Mouse (Mus musculus) layer of hippocampus, postnatal 14 days (tissue): Measurements from ENCODE around the gene Kcnd3. TPM values are rescaled to one million over a fixed set of nuclear protein-coding genes. Genes with fewer than 3 reads are reported as not detected.
"Not testable (repeated sequence)": the region's sequence is repeated elsewhere in the genome, so short reads cannot be mapped to it uniquely, and the experiment has no call there.

Experiments used
- DNase-seq, 2 experiments: peaks; one replicate each; pipeline ENCODE4 v3.0.0; 2021 to 2022; ENCODE audit warnings: low spot score in 2 of 2, mixed read lengths in 1 of 2
- total RNA-seq, 2 experiments: library from RNA; stranded (reverse); gene quantifications; 2 replicates each; pipeline ENCODE4 v1.2.3; 2021

Gene Kcnd3
- total RNA-seq, 2 experiments from 2014 or later = 46.4 to 49.8 TPM

DNA sequence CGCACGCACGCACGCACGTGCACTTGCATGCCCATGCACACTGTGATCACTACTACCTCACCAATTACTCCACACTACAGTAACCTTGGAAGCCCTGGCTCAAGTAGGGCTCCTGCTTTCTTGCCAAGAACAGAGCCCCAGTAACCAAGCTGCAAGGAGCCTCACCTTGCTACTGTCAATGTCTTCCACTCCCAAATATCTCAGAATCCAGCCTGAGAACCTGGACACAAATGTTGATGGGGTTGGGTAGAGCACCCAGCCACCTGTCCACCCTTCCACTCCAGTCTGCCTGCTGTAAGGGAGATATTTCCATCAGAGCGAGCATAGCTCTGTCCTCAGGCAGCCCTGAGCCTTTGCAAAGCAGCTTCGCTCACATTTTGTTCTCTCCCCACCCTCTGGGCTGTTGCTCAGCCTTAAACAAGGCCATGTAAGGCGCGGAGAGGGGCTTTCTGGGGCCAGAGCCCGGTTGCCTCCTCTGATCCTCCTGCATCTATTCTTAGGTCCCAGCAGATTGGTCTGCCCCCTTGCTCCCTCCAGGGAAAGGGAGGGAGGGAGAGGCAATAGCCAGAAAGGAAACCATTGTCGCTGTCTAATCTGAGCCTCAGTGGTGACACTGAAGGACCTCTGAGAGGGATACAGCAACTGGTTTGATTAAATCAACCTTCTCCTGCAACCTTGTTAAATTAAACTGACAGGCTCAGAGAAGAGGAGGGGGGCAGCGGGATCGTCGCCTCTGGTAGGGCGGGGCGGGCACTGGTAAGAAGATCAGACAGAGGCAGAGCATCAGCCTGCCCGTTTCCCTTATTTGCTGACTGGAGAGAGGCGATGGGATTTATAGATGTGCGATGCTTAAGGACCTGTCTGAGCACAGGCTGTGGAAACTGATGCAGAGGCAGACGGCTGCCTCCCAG, 243.6 kb downstream of the Kcnd3 start:
- peak in 1 of 2 experiments; percentile 35 for DNase-seq

DNA sequence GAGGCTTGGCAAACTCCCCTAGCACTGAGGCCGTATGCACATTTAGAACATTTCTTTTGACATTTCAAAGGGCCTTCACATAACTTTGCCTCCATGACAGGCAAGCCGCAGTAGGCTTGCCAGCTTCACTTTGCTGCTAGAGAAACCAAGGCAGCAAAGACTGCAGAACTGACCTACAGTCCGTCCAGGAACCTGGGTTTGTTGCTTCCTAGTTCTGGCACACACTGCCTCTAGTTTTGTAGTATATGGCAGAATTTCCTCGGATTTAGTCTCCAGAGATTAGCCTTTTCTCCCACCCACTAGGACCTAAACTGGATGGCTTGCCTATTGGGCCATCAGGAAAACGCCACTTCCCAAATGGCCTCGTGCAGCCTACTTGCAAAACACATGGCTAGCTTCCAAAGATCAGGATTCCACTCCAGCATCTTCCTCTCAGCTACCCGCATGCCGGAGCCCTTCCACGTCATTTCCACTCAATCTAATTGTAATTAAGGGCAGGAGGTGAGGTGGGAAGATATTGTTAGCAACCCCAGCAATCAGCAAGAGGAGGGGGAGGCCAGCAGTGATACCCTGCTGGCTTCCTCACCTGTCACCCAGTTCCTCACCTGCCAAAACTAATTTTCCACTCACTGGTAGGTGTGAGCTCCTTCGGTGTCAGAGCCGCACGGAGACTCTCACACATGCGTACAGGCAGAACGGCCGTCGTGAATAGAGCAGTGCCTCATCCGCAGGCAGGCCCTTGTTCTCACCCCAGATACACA, 244.4 kb downstream of the Kcnd3 start:
- no peak for DNase-seq

- no peak for DNase-seq
Observed at GRCm38 (mm10) chr3:105697148-105697441, 245.0 kb downstream of the Kcnd3 start.

- no peak for DNase-seq
Observed at GRCm38 (mm10) chr3:105698311-105698710, 246.2 kb downstream of the Kcnd3 start.

GRCm38 (mm10) chr3:105699241-105699933, 247.3 kb downstream of the Kcnd3 start:
- no peak for DNase-seq

GRCm38 (mm10) chr3:105700786-105701185, 248.7 kb downstream of the Kcnd3 start:
- DNase-seq = not testable (repeated sequence)

DNA sequence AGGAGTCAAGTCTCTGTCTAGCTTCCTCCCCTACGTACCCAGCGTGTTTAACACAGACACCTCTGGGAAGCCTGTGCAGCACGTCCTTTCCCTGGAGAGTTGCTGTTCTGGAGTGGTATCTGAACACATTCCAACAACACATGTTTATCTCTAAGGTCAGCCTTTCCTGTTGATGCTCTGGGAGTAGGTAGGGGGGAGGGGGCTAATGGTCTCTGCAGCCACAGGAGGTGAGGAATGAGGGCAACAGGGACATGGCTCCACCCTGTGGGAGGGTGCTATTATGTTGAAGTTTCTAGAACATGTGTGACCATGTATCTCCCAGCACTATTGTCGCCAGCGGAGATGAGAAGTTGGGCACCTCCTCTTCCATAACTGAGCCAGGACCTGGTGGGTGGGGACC, 249.3 kb downstream of the Kcnd3 start:
- DNase-seq = no peak

GRCm38 (mm10) chr3:105703571-105703970, 251.4 kb downstream of the Kcnd3 start:
- no peak for DNase-seq

DNA sequence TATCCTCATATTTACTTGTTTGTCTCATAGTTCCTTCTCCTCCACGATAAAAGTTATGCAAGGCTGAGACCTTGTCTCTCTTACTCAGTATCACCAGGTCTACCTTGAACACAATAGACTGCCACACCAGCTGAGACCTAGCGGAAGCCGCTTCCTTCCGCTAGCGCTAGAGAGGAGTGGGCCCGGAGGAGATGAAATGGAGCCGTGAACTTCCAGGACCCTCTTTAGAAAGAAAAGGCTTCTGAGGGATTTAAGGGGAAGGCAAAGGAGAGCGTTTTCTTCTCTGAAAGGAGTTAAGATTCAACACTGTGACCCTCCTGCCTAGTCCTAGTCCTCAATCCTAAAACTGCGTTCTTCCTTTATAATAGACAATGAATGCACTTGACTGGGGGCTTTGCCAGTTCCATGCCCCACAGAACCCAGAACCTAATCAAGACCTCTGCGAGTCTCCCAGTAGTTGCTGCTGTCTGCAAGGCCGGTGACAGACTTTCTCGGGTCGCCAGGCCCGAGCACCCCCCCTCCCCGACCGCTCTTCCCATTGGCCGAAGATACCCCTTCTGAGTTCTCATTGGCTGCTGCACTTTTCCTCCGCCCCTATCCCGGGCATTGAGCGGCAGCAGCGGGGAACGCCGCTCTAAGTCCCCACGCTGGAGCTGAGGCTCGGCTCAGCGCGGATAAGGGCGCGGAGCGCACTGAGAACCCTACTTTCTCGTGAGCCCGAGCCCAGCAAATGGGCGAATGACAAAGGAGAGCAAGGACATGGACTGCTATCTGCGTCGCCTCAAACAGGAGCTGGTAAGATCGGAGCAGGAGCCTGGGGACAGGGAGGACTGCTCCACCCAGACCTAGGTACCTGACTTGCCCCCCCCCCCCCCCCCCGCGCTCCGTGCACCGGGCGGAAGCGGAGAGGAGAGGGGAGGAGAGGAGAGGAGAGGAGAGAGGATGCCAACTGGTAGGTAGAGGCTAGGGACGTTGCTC, 252.2 kb downstream of the Kcnd3 start, which contains the start of gene Inka2:
TSS of gene Inka2 (plus strand) at position 569 of the 978 bp plus-strand sequence.
- peak; percentile 80 to 86 for DNase-seq

DNA sequence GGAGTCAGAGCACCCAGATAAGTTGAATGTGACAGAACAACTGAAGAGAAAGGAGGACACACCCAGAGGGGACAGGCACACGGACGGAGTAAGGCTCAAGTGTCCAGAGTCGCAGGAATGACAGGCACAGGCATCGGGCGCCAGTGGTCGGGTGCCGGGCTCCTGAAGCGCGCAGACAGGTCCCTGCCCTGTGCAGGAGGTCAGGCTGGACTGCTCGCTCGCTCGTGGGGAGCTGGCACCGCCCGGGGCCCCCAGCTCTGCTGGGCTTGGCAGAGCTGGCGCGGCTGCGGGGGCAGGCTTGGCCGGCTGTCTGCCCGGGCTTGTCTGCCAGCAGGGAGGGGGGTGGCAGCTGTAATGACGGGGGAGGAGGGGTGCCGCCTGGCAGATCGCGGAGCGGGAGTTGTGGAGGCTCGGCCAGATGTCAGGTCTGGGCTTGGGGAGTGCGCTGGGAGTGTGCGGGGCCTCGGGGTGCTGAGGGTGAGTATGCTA, 253.0 kb downstream of the Kcnd3 start:
- DNase-seq = peak; percentile 81 to 86

- DNase-seq = no peak
Observed at GRCm38 (mm10) chr3:105705561-105705960, 253.4 kb downstream of the Kcnd3 start.

DNA sequence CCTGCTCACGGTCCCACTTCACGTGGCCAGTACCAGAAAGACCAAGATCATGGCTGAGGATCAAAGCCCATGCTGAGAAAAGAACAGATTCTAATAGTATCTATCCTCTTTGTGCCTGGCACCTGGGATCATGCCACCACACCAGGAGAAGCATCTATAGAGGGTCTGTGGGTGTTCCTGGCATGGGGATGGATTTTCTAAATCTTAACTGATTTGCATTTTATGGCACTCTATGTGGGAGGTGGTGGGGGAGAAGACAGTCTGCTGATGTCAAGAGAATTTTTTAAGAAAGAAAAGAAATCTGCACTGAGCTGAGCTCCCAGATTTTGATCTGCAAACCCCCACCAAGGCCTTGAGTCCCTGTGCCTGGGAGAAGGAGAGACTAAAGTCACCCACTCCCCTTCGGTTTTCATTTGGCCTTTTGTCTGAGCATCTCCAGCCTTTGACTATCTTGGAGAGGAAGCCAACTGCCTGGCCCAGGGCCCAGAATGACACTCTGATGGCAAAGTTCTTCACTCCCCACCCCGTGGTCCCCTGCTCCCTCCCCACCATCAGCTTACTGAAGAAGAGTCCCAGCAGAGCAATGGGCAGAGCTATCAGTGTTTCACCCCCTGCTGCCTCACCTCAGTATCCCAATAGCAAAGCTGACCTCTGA, 254.4 kb downstream of the Kcnd3 start:
- DNase-seq = no peak

- DNase-seq = no peak
Observed at GRCm38 (mm10) chr3:105707590-105707989, 255.5 kb downstream of the Kcnd3 start.

DNA sequence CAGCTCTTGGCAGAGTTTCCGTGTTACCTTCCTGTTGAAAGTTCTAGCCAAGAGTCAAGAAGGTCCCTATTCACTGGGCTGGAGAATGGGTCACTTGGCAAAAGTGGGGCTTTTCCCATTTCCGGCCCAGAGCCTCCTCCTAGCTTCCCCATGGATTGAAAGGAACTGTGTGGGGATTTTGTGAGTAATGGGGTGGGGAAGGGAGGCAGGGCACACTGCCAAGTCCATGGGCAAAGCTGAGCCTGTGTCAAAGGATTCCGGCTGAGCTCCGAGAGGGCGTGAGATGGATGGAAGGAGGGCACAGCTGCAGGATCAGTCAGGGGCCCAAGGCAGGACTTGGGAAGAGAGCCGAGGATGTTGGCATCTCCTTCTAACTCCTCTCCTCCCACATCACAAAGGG, 258.1 kb downstream of the Kcnd3 start:
- DNase-seq = peak in 1 of 2 experiments; percentile 46

- DNase-seq = no peak
Observed at GRCm38 (mm10) chr3:105711741-105712140, 259.6 kb downstream of the Kcnd3 start.

DNA sequence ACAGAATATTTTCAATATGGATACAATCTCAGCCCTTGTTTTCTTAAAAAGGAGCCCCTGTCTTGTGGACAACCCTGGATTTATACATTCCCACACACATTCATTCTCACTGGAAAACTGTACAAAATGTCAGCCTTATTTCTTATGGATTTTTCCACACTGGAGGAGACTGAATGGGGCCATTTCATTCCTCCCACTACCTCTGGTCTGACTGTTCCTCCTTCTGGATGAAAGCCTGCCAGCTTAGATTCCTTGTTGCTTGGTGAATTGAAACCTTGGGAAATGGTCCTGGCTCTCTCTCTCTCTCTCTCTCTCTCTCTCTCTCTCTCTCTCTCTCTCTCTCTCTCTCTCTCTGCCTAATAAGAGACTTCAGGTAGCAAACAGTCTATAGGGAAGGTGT, 260.7 kb downstream of the Kcnd3 start:
- no peak for DNase-seq

- DNase-seq = no peak
Observed at GRCm38 (mm10) chr3:105714091-105714819, 262.1 kb downstream of the Kcnd3 start.

- no peak for DNase-seq
Observed at GRCm38 (mm10) chr3:105714820-105715167, 262.7 kb downstream of the Kcnd3 start.

DNA sequence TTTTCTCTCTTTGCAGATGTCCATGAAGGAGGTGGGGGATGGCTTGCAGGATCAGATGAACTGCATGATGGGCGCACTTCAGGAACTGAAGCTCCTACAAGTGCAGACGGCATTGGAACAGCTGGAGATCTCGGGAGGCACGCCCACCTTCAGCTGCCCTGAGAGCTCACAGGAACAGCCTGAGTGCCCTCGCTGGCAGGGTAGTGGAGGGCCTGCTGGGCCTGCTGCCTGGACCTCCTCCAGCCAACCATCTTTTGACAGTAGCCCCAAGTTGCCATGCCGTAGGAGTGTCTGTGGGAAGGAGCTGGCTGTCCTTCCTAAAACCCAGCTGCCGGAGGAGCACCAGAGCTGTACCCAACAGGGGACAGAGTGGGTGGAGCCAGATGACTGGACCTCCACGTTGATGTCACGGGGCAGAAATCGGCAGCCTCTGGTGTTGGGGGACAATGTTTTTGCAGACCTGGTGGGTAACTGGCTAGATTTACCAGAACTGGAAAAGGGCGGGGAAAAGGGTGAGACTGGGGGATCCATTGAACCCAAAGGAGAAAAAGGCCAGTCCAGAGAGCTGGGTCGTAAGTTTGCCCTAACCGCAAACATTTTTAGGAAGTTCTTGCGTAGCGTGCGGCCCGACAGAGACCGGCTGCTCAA, 264.3 kb downstream of the Kcnd3 start:
- no peak for DNase-seq
